Mouse (Mus musculus): ENCODE data around the gene BC034090.

Gene BC034090

DNA sequence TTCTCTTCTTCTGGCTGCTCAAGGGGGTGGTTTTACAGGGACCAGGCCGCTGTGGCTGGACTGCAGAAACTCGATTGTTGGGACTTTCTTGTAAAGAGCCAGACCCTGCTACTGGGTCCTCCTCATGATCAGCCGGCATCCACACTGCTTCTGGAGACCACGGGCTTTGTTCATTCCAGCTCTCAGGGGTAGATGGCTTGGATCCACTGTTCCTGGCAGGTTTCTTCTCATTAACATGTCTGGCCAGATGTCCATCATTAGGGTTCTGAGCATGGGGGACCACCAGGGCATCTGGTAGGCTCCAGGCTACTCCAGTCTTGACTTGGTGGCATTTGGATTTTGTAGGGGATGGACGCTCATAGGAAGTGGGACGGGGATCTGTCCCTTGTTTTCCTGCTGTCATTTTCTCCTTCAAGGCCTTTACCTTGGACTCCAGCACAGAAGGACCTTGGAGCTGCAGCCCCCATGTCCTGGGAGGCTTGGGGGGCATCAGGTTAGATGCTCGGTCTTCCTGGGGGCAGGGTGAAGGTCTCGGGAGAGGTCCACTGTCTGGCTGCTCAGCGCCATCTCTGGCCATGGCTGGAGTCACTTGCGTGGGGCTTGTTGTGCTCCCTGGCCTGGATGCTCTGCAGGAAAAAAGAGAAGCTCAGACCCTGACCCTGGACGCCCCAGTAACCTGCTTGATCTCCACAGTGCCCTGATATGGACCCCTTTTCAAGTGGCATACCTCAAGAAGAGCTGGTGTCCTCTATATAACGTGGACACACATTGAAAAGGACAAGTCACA is 2.4 kb downstream of the BC034090 start:
- DNase-seq = no peak

- DNase-seq = no peak
These were observed 4.1 kb downstream of the BC034090 start for GRCm38 (mm10) chr1:155239962-155240717.

- no peak for DNase-seq
These were observed 5.1 kb downstream of the BC034090 start for GRCm38 (mm10) chr1:155239169-155239568.

DNA sequence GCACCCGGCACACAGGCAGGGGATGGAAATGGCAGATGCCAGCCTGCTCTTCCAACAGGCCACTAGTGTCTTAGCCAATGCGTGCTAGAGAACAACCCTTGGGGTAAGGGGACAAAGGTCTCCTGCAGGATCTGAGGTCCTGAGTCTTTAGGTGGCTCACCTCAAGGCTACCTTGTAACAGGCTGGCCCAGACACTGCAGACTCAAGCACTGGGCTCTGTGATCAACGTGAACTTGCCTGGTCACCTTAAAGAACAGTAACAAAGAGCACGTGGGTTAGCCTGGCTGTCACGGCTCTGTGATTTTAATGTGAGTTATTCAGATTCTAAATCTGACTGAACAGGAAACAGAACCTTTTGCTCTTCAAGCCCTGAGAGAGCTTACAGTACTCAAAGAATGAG is 6.1 kb downstream of the BC034090 start:
- no peak for DNase-seq

GRCm38 (mm10) chr1:155237390-155237789 is 6.9 kb downstream of the BC034090 start:
- DNase-seq = no peak

- no peak for DNase-seq
These were observed 7.8 kb downstream of the BC034090 start for GRCm38 (mm10) chr1:155236306-155237024.

DNA sequence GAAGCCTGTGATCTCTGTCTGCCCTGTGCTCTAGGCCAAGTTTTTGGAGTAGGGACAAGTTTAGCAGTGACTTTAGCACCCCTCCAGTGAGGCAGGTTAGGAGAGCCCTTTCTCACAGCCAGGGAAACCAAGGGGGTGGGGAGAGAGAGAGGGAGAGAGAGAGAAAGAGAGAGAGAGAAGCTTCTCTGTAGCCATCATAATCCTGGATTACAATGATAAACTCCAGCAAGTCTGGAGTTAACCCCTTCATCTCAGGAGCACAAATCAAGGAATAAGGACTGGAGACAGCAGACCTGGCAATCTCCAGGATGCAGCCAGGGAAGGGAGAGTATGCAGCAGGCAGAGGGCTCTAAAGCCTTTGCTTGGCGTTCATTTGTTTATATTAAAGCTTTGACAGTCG is 8.6 kb downstream of the BC034090 start:
- no peak for DNase-seq

DNA sequence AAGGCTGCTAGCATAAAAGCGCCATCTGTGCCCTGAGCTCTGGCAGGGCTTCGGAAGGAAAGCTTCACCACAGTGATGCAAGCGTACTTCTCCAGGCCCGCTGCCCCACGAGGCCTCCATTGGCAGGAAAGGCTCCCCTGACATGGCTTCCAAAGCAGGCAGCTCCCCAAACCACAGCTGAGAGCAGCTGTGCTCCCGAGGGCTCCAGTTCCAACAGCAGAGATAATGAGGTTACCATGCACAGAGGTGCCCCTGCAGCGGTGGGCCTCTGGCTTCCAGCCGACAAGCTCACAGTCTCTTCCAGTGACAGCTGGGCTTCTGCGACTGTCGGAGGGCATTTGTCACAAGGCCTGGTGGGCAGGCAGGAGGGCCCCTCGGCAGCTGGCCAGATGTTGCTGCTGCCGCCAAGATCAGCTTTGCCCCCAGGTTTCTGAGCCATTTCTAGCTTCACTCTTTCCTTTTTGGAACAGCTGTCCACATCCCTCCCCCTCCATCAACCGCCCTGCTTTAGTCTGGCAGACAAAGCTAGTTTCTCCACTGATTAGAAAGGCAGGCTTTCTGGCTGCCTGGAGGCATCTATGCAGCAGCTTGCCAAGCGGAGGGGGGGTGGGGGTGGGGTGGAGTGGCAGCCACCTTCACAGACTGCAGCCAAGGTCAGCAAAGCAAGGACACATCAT is 10.2 kb downstream of the BC034090 start:
- DNase-seq = peak; percentile 71

DNA sequence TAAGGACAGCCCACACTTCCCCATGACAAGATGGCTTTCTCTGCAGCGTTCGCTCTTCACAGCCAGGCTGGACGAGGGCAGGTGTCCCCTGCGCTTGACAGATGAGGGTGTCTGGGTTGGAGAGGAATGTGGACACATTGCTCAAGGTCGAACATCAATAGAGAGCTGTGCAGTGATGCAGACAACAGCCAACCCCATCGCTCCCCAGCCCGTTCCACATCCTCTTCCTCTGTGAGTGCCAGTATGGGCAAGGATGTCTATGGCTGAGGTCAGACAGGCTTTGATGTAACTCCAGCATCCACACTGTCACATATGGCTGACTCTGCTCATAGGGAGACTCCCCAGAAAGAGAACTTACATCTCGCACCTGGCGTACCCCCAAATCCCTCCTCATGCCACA is 10.9 kb downstream of the BC034090 start:
- no peak for DNase-seq

DNA sequence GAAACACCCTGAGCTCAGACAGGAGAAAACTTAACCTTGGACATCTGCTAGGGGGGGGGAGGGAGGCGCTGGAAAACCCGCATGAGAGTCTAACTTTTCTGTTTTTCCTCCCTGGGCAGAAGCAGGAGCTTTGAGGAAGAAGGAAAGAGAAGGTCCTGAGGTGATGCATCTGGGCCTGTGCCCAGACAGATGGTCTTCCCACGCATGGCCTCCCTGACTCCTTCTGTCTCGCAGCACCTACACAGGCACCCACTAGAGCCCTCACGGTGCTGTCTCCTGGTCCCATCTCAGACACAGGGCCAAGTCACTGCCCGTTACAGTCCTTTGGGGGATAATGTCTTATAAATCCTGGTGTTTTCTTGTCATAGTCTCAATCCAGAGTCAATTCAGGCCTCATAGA is 11.5 kb downstream of the BC034090 start:
- no peak for DNase-seq

DNA sequence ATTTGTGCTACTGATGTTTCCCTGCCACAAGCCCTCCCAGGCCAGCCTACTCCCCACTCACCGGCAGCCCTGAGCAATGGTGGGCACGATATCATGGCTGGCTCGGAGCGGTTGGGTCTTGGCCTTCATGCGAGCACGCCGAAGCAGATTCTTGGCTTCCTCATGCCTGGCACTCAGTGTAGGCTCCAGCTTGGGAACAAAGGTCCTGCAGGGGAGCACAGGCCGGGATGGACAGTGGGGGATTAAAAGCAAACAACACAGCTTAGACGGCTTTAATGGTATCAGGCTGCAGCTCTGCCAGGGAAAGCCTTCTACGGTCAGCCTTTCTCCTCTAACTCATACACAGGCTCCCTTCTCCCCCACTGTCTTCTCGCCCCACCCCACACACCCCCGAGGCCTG is 11.9 kb downstream of the BC034090 start:
- no peak for DNase-seq

GRCm38 (mm10) chr1:155229464-155230411 is 14.5 kb downstream of the BC034090 start:
- peak; percentile 37 for DNase-seq

DNA sequence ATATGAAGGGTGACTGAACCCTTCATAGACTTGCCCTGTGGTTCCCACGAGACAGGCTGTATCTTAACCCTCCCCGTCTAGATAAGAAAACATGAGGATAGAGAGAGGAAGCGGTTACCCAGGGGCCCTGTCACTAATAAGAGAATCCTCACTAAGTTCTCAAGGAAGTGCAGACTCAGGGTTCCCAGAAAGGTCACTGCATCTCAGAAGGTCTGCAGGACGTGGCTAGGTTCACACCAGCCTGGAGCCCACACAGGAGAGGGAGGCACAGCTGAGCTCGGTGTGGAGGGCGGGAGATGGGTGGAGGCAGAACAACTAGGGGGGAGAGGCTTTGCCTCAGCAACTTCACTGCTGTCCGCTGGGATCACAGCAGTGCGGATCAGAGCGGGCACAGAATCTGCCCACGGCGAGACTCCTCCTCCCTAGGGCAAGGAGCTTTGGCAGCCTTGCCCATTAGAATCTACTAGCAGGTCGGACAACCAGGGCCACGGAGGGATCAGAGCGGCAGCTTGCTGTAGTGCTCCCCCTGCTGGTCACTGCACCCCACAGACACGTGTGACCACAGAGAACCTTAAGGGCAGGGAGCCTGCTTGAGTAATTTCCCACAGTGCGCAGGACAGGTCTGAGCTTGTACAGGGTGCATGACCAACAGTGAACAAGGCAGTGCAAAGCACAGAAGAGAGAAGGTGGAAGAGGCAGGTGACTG is 20.2 kb downstream of the BC034090 start:
- DNase-seq = peak; percentile 89

DNA sequence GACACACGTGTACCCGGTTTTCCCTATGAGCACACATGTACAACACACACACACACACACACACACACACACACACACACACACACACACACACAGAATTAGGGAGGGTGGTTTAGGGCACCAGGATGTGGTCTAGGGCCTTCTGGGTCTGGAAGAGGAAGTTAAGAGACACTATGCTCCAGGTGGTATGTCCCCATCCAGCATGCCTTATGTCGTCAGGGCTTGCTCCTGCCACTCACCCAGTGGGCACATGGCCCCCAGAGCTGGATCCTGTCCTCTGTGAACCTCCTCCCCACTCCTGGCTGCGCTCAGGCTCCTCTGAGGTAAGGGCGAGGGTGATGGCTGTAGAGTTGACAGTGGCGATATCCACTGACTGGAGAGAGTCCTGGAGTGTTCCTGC is 21.2 kb downstream of the BC034090 start:
- DNase-seq = no peak

GRCm38 (mm10) chr1:155222101-155222669 is 22.1 kb downstream of the BC034090 start:
- no peak for DNase-seq

DNA sequence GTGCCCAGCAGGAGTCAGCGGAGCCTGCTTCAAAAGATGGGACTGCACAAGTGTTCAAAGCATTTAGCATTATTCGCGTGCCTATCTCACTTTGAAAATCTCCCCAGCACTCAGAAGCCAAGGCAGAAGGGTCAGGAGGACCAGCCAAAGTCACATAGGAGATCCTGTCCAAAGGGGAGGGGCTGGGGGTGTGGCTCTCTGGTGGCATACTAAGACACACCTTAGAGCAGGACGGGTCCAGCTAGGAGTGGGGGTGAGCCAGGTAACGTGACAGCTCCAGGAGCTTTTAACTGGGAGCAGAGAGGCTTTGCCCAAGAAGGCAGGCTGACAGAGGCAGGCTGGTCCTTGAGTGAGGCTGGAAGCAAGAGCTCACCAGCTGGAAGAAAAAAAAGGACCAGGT is 25.3 kb downstream of the BC034090 start:
- DNase-seq = no peak

DNA sequence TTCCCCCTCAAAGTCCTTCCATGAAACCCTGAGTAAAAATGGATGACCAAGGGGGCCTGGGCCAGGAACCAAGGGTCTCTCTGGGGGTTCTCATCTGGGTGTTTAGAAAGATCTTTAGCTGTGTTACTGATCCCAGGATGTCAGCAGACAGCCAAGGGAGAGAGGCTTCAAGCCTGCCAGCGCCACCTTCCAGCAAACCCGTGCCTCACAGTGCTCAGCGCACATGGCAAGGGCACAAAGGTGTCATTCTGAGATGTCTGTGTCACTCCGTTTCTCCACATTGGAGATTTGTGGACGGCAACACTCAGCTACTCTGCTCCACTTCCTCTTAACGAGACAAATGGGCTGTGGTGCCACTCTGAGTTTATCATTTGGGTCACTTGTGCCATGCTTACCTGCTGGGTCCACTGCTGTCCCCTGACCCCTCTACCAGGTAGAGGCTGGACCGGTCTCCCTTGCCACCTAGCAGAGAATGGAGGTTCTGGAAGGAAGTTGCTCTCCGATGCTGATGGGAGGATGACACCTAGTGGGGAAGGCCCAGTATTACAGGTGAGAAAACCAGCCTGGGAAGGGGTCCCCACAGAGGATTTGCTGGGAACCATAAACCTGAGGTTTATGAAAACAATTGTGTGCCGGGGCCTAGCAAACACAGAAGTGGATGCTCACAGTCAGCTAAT is 26.2 kb downstream of the BC034090 start:
- DNase-seq = peak; percentile 64

- DNase-seq = no peak
These were observed 27.4 kb downstream of the BC034090 start for GRCm38 (mm10) chr1:155216844-155217243.

DNA sequence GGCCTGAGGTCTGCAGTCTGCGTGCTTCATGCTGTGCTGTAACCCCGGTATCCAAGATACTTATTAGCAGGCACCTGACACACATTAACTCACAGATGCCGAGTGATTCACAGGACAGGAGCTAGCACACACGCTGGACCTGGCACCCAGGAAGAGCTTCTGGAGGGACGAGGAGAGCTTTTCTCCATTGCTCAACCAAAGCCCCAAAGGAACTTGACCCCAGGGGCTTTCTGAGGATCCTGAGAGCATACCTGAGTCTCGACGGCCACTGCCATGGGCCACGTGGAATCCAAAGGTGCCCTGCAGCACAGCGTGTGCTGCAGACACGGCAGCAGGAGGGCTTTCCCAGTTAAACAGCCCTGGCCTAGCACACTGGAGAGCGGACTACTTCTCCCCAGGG is 27.9 kb downstream of the BC034090 start:
- DNase-seq = no peak

GRCm38 (mm10) chr1:155215066-155215764 is 29.0 kb downstream of the BC034090 start:
- no peak for DNase-seq
